Mouse (Mus musculus): ENCODE measurements at regions not wholly inside any gene's neighbourhood (a gene's known extent, or its start where the extent isn't known, plus 50 kb on each side); places are given as distances from the start of the nearest gene placed in this dataset.
A peak's percentile ranks its signal among the peaks of the same experiment; 100 is the strongest.

DNA sequence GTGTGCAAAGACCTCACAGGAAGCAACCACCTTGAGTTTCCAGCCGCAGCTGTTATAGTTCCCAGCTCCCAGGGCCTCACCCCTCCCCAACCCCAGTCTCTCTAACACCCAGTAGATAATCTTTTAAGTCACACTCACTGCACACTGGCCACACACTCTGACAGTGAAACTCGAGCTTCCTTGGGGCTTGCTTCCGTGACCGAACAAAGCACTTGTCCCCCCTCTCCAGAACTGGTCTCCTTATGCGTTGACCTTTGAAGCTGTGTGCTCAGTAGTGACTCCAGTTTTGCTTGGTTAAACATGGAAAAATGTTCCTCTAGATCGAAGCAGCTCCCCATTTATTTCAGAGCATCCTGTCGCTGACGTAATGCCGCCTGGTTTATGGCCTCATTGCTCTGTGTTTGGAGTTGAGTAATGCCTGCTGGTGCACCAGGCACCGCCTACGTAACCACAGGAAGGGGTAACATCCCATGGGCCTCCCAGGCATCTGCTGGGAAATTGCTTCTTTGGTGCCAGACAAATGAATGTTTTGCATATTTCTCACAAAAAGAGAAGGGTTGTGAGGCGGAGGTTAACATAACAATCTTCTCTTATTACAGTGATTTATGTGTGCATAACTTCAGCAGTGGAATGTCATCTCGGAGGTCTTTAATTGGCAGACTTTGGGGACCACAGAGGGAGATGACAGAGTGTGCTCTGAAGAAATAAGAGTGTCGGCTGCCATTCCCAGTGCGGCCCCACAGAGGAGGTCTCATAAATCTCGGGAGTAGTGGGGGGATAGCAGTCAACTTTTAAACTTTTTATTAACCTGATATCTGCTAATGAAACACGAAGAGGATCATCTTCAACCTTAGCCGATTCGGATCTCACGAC is 292.7 kb upstream of the Zfp507 start:
- Histone ChIP-seq H3K4me1 (ENCODE audit: control insufficient read depth, insufficient read depth, low read length) (no peaks in the 10 kb centered on the region), H3K27ac (ENCODE audit: low read depth, low read length) (no peak overlapping the region), H3K36me3 (ENCODE audit: control insufficient read depth, insufficient read depth, low read length) (no peaks in the 10 kb centered on the region), H3K27me3 (replicated peaks; ENCODE audit: control insufficient read depth, insufficient read depth, low read length) (no peaks in the 10 kb centered on the region), H3K9me3 (replicated peaks; ENCODE audit: control insufficient read depth, low read length) (no peaks in the 10 kb centered on the region), H3K9ac (ENCODE audit: low read length) (no peak overlapping the region), H3K4me3 (ENCODE audit: low read depth, low read length) (no peak overlapping the region), H3K4me2 (ENCODE audit: low read length) (no peak overlapping the region)
- ATAC-seq (no peak), DNase-seq (ENCODE audit: low spot score) (no peak)
- 85% methylated on average over 20 of the region's 20 CpGs for WGBS

DNA sequence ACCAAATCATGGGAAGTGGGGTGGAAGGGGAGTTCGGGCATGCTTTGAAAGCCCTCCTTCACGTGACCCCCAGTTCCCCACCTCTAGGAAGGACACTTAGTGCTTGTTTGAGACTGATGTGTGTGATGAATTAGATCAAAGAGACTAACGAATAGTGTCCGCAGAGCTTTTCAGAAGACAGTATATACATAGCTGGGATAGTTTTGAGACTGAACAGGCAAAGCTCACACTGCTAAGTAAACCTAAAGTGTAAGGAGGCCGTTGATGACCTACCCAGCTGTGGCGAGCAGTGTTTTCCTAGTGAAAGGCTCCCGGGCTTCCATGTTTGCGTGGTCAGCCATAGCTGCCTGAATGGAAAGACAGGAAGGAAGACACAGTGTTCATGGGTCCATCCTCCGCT is 288.3 kb upstream of the Zfp507 start:
- Histone ChIP-seq H3K36me3 (ENCODE audit: control insufficient read depth, insufficient read depth, low read length) (no peaks in the 10 kb centered on the region), H3K27ac (ENCODE audit: low read depth, low read length) (no peak overlapping the region), H3K9me3 (replicated peaks; ENCODE audit: control insufficient read depth, low read length) (no peaks in the 10 kb centered on the region), H3K4me1 (ENCODE audit: control insufficient read depth, insufficient read depth, low read length) (no peaks in the 10 kb centered on the region), H3K27me3 (replicated peaks; ENCODE audit: control insufficient read depth, insufficient read depth, low read length) (no peaks in the 10 kb centered on the region), H3K4me3 (ENCODE audit: low read depth, low read length) (no peak overlapping the region), H3K9ac (ENCODE audit: low read length) (no peak overlapping the region), H3K4me2 (ENCODE audit: low read length) (no peak overlapping the region)
- no peak for DNase-seq (ENCODE audit: low spot score)
- ATAC-seq, result no peak
- 76% methylated on average over 9 of the region's 9 CpGs for WGBS

DNA sequence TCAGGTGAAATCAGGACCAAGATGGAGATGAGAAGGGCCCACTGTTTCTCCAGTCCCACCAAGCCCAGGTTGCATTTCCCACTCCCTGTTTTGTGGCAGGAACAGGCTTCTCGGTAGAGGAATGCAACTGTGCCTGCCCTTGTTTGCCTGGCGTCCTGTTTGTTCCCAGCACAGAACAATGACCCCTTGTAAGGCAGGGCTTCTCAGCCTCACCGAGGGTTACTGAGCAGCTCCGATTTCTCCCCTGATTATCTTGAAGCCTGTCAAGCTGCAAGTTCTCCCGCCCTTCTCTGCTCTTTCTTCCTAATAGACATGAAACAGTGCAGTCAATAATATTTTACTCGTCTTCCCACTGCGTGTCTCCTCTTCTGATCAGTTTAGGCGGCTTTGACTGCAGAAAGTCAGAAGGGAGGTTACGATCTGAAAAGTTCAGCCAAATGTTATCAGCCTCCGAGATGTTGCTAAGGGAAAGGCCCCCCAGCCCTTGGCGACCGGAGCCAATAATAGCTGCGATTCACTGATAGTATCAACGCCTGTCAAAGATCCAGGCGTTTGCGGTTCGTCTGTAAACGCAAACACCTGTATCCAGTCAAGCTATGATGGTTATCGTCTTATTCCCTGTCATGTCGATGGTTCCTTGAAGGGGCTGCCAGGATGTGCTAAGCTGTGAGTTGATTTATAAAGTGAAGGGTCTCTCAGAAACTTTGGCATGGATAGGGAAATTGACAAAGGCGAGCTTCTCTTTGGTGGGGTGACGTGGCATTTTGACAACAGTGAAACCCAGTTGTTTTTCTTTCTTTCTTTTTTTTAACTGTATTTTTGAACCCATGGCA is 287.7 kb upstream of the Zfp507 start:
- Histone ChIP-seq H3K4me1 (ENCODE audit: control insufficient read depth, insufficient read depth, low read length) (no peaks in the 10 kb centered on the region), H3K9me3 (replicated peaks; ENCODE audit: control insufficient read depth, low read length) (no peaks in the 10 kb centered on the region), H3K9ac (ENCODE audit: low read length) (no peak overlapping the region), H3K27me3 (replicated peaks; ENCODE audit: control insufficient read depth, insufficient read depth, low read length) (no peaks in the 10 kb centered on the region), H3K27ac (ENCODE audit: low read depth, low read length) (no peak overlapping the region), H3K36me3 (ENCODE audit: control insufficient read depth, insufficient read depth, low read length) (no peaks in the 10 kb centered on the region), H3K4me3 (ENCODE audit: low read depth, low read length) (no peak overlapping the region), H3K4me2 (ENCODE audit: low read length) (no peak overlapping the region)
- DNase-seq (ENCODE audit: low spot score) (no peak), ATAC-seq (no peak)
- WGBS, result 59% methylated on average over 22 of the region's 22 CpGs

DNA sequence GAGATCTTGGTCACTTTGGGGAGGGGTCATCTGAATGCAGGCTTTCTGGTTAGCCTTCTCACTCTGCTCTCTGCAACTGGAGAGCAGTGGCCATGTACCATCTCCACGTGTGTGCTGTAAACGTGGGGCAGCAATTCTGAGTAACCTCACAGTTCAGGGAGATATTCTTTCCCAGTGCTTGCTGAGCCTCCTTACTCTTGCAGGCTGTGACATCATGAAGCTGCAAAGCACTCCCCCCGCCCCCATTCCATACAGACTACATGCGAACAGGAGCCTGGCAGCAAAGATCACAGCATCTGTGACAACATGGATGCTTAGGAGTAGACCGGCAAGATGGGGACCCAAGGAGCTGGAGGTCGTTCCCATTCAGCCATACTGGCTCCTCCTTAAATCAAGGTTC is 284.8 kb upstream of the Zfp507 start:
- no peaks in the 10 kb centered on the region for H3K4me1 ChIP-seq (ENCODE audit: control insufficient read depth, insufficient read depth, low read length)
- H3K4me3 ChIP-seq (ENCODE audit: low read depth, low read length), result no peak overlapping the region
- H3K27ac ChIP-seq (ENCODE audit: low read depth, low read length), result no peak overlapping the region
- H3K9me3 ChIP-seq (replicated peaks; ENCODE audit: control insufficient read depth, low read length), result no peaks in the 10 kb centered on the region
- H3K36me3 ChIP-seq (ENCODE audit: control insufficient read depth, insufficient read depth, low read length), result no peaks in the 10 kb centered on the region
- H3K27me3 ChIP-seq (replicated peaks; ENCODE audit: control insufficient read depth, insufficient read depth, low read length), result no peaks in the 10 kb centered on the region
- H3K9ac ChIP-seq (ENCODE audit: low read length), result no peak overlapping the region
- 92% methylated on average over 6 of the region's 6 CpGs for WGBS
- ATAC-seq (no peak), DNase-seq (ENCODE audit: low spot score) (no peak)
- no peak overlapping the region for H3K4me2 ChIP-seq (ENCODE audit: low read length)

DNA sequence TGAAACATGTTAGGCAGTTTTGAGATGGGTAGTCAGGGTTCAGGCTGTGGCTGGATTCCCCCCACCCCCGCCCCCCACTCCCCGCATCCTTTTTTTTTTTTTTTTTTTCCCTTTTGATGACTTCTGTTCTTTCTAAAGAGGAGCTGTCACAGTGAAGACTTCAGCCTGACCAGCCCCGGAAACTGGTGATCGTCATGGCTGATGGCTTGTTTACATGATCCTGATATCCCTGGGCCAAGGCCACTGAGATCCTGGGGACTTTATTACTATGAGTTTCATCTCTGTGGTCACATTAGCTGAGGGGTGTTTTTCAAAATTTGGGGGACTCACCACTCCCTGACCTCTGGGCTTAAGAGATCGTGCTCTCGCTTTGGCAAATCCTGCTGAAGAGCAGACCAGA is 275.9 kb upstream of the Zfp507 start:
- Histone ChIP-seq H3K27ac (ENCODE audit: low read depth, low read length) (no peak overlapping the region), H3K4me2 (ENCODE audit: low read length) (no peak overlapping the region), H3K9ac (ENCODE audit: low read length) (no peak overlapping the region), H3K27me3 (replicated peaks; ENCODE audit: control insufficient read depth, insufficient read depth, low read length) (0 out of 2 replicates have a peak, but pooled peaks cover 13% of the 10 kb centered on the region), H3K36me3 (ENCODE audit: control insufficient read depth, insufficient read depth, low read length) (no peaks in the 10 kb centered on the region), H3K4me3 (ENCODE audit: low read depth, low read length) (no peak overlapping the region), H3K9me3 (replicated peaks; ENCODE audit: control insufficient read depth, low read length) (no peaks in the 10 kb centered on the region), H3K4me1 (ENCODE audit: control insufficient read depth, insufficient read depth, low read length) (peaks cover 23% of the 10 kb centered on the region)
- ATAC-seq, result no peak
- no peak for DNase-seq (ENCODE audit: low spot score)
- 47% methylated on average over 6 of the region's 6 CpGs for WGBS

DNA sequence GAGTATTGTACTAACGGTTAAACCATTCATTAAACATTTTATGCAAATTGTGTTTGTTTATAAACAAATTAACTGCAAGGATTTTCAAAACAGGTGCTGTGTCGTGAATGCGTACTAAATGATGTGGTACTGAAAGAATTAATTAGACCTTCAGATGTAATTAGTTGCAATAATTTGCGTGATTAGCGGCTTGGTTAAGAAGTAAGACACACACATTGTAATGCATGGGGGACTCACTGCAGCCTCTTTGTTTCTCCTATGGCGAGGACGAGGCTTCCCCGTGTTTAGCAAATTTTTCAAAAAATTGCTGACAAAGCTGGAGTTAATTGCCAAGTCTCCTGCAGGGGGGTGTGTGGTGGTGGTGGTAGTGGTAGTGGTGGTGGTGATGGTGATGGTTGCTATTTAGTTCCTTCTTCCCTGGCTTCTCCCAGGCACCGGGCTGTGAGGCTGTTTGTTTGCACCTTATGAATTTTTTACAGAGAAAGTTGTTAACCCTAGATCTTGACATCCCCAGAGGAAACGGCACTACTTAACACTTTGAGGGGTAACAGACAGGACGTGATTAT is 275.4 kb upstream of the Zfp507 start:
- ATAC-seq, result peak; percentile 64
- Histone ChIP-seq H3K9ac (ENCODE audit: low read length) (no peak overlapping the region), H3K4me2 (ENCODE audit: low read length) (0 out of 2 replicates have a peak overlapping the region, but pooled peaks have one; percentile 1), H3K27ac (ENCODE audit: low read depth, low read length) (no peak overlapping the region), H3K27me3 (replicated peaks; ENCODE audit: control insufficient read depth, insufficient read depth, low read length) (peaks cover 18% of the 10 kb centered on the region; the same call in 1 of the 2 replicates), H3K4me1 (ENCODE audit: control insufficient read depth, insufficient read depth, low read length) (peaks cover 23% of the 10 kb centered on the region), H3K9me3 (replicated peaks; ENCODE audit: control insufficient read depth, low read length) (no peaks in the 10 kb centered on the region), H3K4me3 (ENCODE audit: low read depth, low read length) (no peak overlapping the region), H3K36me3 (ENCODE audit: control insufficient read depth, insufficient read depth, low read length) (no peaks in the 10 kb centered on the region)
- WGBS, result 12% methylated on average over 11 of the region's 11 CpGs
- peak; percentile 82 for DNase-seq (ENCODE audit: low spot score)

DNA sequence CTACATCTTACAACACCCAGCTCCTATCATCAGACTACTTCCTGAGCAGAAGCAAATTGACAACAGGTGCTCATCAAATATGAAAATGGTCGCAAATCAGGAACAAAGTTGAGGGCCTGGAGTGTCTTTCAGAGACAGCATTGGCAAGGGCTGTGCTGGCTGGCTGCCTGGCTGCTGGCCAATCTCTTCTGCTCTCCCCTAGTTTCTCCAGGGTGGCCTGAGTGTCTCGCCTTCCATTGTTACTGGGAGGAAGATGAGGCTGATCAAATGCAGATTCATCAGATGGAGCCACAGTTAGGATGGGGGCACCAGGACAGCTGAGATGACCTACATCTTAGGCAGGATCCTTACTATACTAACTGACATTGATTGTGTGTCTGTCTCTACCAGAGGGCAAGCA is 274.5 kb upstream of the Zfp507 start:
- 42% methylated on average over 2 of the region's 2 CpGs for WGBS
- Histone ChIP-seq H3K4me2 (ENCODE audit: low read length) (no peak overlapping the region), H3K9ac (ENCODE audit: low read length) (no peak overlapping the region), H3K4me1 (ENCODE audit: control insufficient read depth, insufficient read depth, low read length) (peaks cover 23% of the 10 kb centered on the region), H3K9me3 (replicated peaks; ENCODE audit: control insufficient read depth, low read length) (no peaks in the 10 kb centered on the region), H3K27me3 (replicated peaks; ENCODE audit: control insufficient read depth, insufficient read depth, low read length) (peaks cover 25% of the 10 kb centered on the region; the same call in 1 of the 2 replicates), H3K27ac (ENCODE audit: low read depth, low read length) (no peak overlapping the region), H3K36me3 (ENCODE audit: control insufficient read depth, insufficient read depth, low read length) (no peaks in the 10 kb centered on the region), H3K4me3 (ENCODE audit: low read depth, low read length) (no peak overlapping the region)
- ATAC-seq, result no peak
- peak; percentile 46 for DNase-seq (ENCODE audit: low spot score)

DNA sequence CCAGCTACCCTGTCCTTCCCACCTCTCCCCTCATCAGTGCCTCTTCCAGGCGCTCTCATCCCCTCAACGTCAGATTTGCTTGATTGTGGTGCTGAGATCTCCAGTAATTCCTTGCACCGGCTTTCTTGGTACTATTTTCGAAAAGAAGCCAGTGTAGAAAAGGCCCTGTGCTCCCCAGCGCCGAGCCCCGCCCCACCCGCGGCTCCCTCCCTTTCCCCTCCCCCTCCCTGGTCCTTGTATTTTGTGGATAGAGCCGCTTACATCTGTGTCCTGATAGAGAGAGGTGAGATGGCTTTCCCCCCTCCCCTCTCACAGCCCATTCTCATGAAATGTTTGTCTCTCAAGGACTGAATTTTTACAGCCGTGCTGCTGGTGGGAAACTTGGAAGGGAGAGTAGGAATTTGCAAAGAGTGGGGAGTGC is 273.2 kb upstream of the Zfp507 start:
- no peak overlapping the region for H3K9ac ChIP-seq (ENCODE audit: low read length)
- H3K27ac ChIP-seq (ENCODE audit: low read depth, low read length), result no peak overlapping the region
- ATAC-seq, result peak; percentile 27; the same call in 1 of the 2 replicates
- peaks cover 27% of the 10 kb centered on the region; the same call in 1 of the 2 replicates for H3K27me3 ChIP-seq (replicated peaks; ENCODE audit: control insufficient read depth, insufficient read depth, low read length)
- H3K36me3 ChIP-seq (ENCODE audit: control insufficient read depth, insufficient read depth, low read length), result no peaks in the 10 kb centered on the region
- peaks cover 23% of the 10 kb centered on the region for H3K4me1 ChIP-seq (ENCODE audit: control insufficient read depth, insufficient read depth, low read length)
- 3% methylated on average over 11 of the region's 11 CpGs for WGBS
- H3K4me2 ChIP-seq (ENCODE audit: low read length), result peak overlapping the region; percentile 4; the same call in 1 of the 2 replicates
- no peaks in the 10 kb centered on the region for H3K9me3 ChIP-seq (replicated peaks; ENCODE audit: control insufficient read depth, low read length)
- no peak overlapping the region for H3K4me3 ChIP-seq (ENCODE audit: low read depth, low read length)
- no peak for DNase-seq (ENCODE audit: low spot score)
